Mouse (Mus musculus): ENCODE results near the gene Zfp212.

- TF ChIP-seq CTCF (IDR thresholded peaks at IDR 0.05; ENCODE audit: control insufficient read depth, insufficient read depth, insufficient replicate concordance, low read depth, low read length) (no peak), POLR2A (IDR thresholded peaks at IDR 0.05; ENCODE audit: control insufficient read depth, low read depth, low read length) (no peak)
These were observed 34.1 kb downstream of the Zfp212 start for GRCm38 (mm10) chr6:47954425-47954824.

Data from testis, adult 2 months (tissue).